Mouse (Mus musculus) liver, adult 2 months (tissue): ENCODE data around the gene Tmem205. TPM values are rescaled to one million over a fixed set of nuclear protein-coding genes. Genes with fewer than 3 reads are reported as not detected.

Source experiments
- DNase-seq: peaks from one replicate; pipeline ENCODE4 v3.0.0-alpha.2; 2011; ENCODE audit warnings: low read depth, low spot score; ENCODE audit errors: extremely low read depth
- H3K27ac ChIP-seq: fragments of 200-500 bp; replicated peaks from 2 replicates; pipeline ENCODE4 v1.5.1; 2012; ENCODE audit warnings: low read depth, mild to moderate bottlenecking, control low read depth, inconsistent platforms, low read length; ENCODE audit not compliant: insufficient read depth
- H3K27me3 ChIP-seq: fragments of 200-500 bp; 2 replicates; pipeline ENCODE4 v1.6.1; 2012; ENCODE audit warnings: mild to moderate bottlenecking, moderate library complexity, low read length, inconsistent platforms; ENCODE audit not compliant: control insufficient read depth, insufficient read depth
- H3K36me3 ChIP-seq: fragments of 200-500 bp; 2 replicates; pipeline ENCODE4 v1.6.1; 2012; ENCODE audit warnings: low read length, inconsistent platforms; ENCODE audit not compliant: control insufficient read depth, insufficient read depth
- H3K4me1 ChIP-seq: fragments of 200-500 bp; 2 replicates; pipeline ENCODE4 v1.6.1; 2011; ENCODE audit warnings: low read length; ENCODE audit not compliant: control insufficient read depth, insufficient read depth
- H3K4me3 ChIP-seq: fragments of 200-500 bp; 2 replicates; pipeline ENCODE4 v1.5.1; 2011; ENCODE audit warnings: low read depth, mild to moderate bottlenecking, control low read depth, low read length, moderate library complexity; ENCODE audit not compliant: insufficient read depth
- H3K79me2 ChIP-seq: fragments of 200-500 bp; 2 replicates; pipeline ENCODE4 v1.6.1; 2012; ENCODE audit warnings: inconsistent platforms, mild to moderate bottlenecking, low read length, moderate library complexity; ENCODE audit not compliant: control insufficient read depth, insufficient read depth
- H3K9ac ChIP-seq: fragments of 200-500 bp; 2 replicates; pipeline ENCODE4 v1.6.1; 2012; ENCODE audit warnings: low read depth, mild to moderate bottlenecking, control low read depth, inconsistent platforms, low read length
- CTCF ChIP-seq: fragments of 200-500 bp; IDR thresholded peaks from 2 replicates; pipeline ENCODE4 v1.5.1; 2011; ENCODE audit warnings: low read depth, low read length, control low read depth
- POLR2A ChIP-seq: fragments of 200-500 bp; IDR thresholded peaks from 2 replicates; pipeline ENCODE4 v1.6.1; 2011; ENCODE audit warnings: low read length, control low read depth; ENCODE audit not compliant: insufficient read depth; ENCODE audit errors: extremely low read depth
- whole genome bisulfite sequencing: fragments of 180-500 bp; shearing (Covaris S2); methylation state at CpG from one replicate; pipeline ENCODE4 v1.1.7; 2018; 5-methylcytosine and 5-hydroxymethylcytosine counted together
- polyA plus RNA-seq: library from polyadenylated mRNA; depleted of rRNA; stranded (reverse); fragments of >200 nt; gene quantifications from 2 replicates; pipeline ENCODE4 v1.2.3, GENCODE M21; 2012
- total RNA-seq: library from RNA; depleted of rRNA; stranded (reverse); fragments of >200 nt; gene quantifications from 2 replicates; pipeline ENCODE4 v1.2.3, GENCODE M21; 2014

The Tmem205 gene
- total and polyA plus RNA-seq, 2 experiments, result 970 to 1,979 TPM

- 4% methylated on average over 34 of the region's 34 CpGs for WGBS
- H3K27me3 ChIP-seq, result peaks cover 6% of the 10 kb centered on the region
- H3K79me2 ChIP-seq, result no peaks in the 10 kb centered on the region
- no peak for DNase-seq
- no peaks in the 10 kb centered on the region for H3K4me1 ChIP-seq
- H3K36me3 ChIP-seq, result no peaks in the 10 kb centered on the region
- peak overlapping the region; percentile 46 for H3K9ac ChIP-seq
- H3K4me3 ChIP-seq, result peak overlapping the region; percentile 56
- TF ChIP-seq CTCF (peak; percentile 15; the same call in 1 of the 2 replicates), POLR2A (no peak)
- no peak overlapping the region; the same call in 1 of the 2 replicates for H3K27ac ChIP-seq
Measured at GRCm38 (mm10) chr9:21962416-21963059, 35.2 kb upstream of the Tmem205 start.

GRCm38 (mm10) chr9:21962010-21962409, 34.7 kb upstream of the Tmem205 start:
- no peaks in the 10 kb centered on the region for H3K4me1 ChIP-seq

GRCm38 (mm10) chr9:21961366-21961980, 34.1 kb upstream of the Tmem205 start:
- Histone ChIP-seq H3K4me3 (peak overlapping the region; percentile 56; the same call in 1 of the 2 replicates), H3K27me3 (peaks cover 6% of the 10 kb centered on the region), H3K36me3 (no peaks in the 10 kb centered on the region), H3K27ac (no peak overlapping the region), H3K9ac (no peak overlapping the region), H3K79me2 (no peaks in the 10 kb centered on the region), H3K4me1 (no peaks in the 10 kb centered on the region)
- TF ChIP-seq POLR2A (no peak), CTCF (no peak)
- DNase-seq, result no peak
- WGBS, result 19% methylated on average over 35 of the region's 35 CpGs

More at GRCm38 (mm10) chr9:21962010-21962409, 34.7 kb upstream of the Tmem205 start:
- H3K27me3 ChIP-seq, result peaks cover 6% of the 10 kb centered on the region
- H3K36me3 ChIP-seq, result no peaks in the 10 kb centered on the region
- H3K79me2 ChIP-seq, result no peaks in the 10 kb centered on the region
- peak overlapping the region; percentile 19; the same call in 1 of the 2 replicates for H3K9ac ChIP-seq
- no peak for DNase-seq
- 3% methylated on average over 15 of the region's 15 CpGs for WGBS
- TF ChIP-seq POLR2A (no peak), CTCF (no peak)
- peak overlapping the region; percentile 56 for H3K4me3 ChIP-seq
- H3K27ac ChIP-seq, result no peak overlapping the region

GRCm38 (mm10) chr9:21960558-21961208, 33.3 kb upstream of the Tmem205 start:
- no peaks in the 10 kb centered on the region for H3K4me1 ChIP-seq
- no peaks in the 10 kb centered on the region for H3K36me3 ChIP-seq
- H3K9ac ChIP-seq, result no peak overlapping the region
- no peak overlapping the region for H3K4me3 ChIP-seq
- H3K27me3 ChIP-seq, result peaks cover 6% of the 10 kb centered on the region
- WGBS, result 28% methylated on average over 26 of the region's 26 CpGs
- no peaks in the 10 kb centered on the region for H3K79me2 ChIP-seq
- H3K27ac ChIP-seq, result no peak overlapping the region; the same call in 1 of the 2 replicates
- no peak for DNase-seq
- no peak for TF ChIP-seq CTCF
- TF ChIP-seq POLR2A, result no peak

GRCm38 (mm10) chr9:21960135-21960534, 32.8 kb upstream of the Tmem205 start:
- H3K27ac ChIP-seq, result no peak overlapping the region; the same call in 1 of the 2 replicates
- WGBS, result 63% methylated on average over 9 of the region's 9 CpGs
- no peaks in the 10 kb centered on the region for H3K79me2 ChIP-seq
- H3K27me3 ChIP-seq, result peaks cover 6% of the 10 kb centered on the region
- peak; percentile 26 for DNase-seq
- H3K9ac ChIP-seq, result no peak overlapping the region
- no peak overlapping the region for H3K4me3 ChIP-seq
- TF ChIP-seq POLR2A, result no peak
- TF ChIP-seq CTCF, result no peak
- no peaks in the 10 kb centered on the region for H3K4me1 ChIP-seq
- H3K36me3 ChIP-seq, result no peaks in the 10 kb centered on the region

- Histone ChIP-seq H3K27ac (no peak overlapping the region), H3K4me3 (no peak overlapping the region), H3K27me3 (peaks cover 6% of the 10 kb centered on the region), H3K9ac (no peak overlapping the region), H3K4me1 (no peaks in the 10 kb centered on the region), H3K79me2 (no peaks in the 10 kb centered on the region), H3K36me3 (no peaks in the 10 kb centered on the region)
- TF ChIP-seq CTCF (no peak), POLR2A (no peak)
- WGBS, result 93% methylated on average over 7 of the region's 7 CpGs
- no peak for DNase-seq
Measured at GRCm38 (mm10) chr9:21959244-21959643, 31.9 kb upstream of the Tmem205 start.
